Mouse (Mus musculus): Measurements from ENCODE around the gene Zfp784.

- TF ChIP-seq CTCF (conservative IDR thresholded peaks at IDR 0.05; ENCODE audit: insufficient read depth, insufficient read length, low read depth, low read length), result no peak
- TF ChIP-seq POLR2A (IDR thresholded peaks at IDR 0.05; ENCODE audit: low read depth, low read length), result peak; percentile 83
These were observed 18.1 kb downstream of the Zfp784 start, which contains the start of the genes Zfp865 and Ccdc106 for GRCm38 (mm10) chr7:5020000-5020681.
